Mouse (Mus musculus): ENCODE results near the gene Sav1. TPM values are rescaled to one million over a fixed set of nuclear protein-coding genes. Genes with fewer than 3 reads are reported as not detected.

Gene Sav1
- total RNA-seq, 2 experiments from 2014 or later: 18.7 to 19.3 TPM

DNA sequence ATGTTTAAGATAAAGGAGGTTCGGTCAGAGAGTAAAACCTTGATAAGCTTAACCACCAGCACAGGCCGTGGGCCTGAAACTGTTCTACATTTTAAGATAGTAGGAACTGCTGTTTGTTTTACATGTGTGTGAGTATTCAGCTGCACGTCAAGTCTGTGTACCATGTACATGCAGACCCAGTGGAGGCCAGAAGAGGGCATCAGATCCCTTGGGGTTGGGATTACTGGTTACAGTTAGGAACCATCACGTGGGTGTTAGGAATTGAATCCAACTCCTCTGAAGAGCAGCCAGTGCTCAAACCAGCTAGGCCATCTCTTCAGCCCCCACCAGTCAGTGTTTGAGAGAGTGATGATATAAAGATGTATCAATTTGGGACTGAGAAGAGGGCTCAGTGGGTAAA, 24.3 kb downstream of the Sav1 start:
- DNase-seq (ENCODE audit: low spot score in 2 of 2): peak; percentile 67 to 71

DNA sequence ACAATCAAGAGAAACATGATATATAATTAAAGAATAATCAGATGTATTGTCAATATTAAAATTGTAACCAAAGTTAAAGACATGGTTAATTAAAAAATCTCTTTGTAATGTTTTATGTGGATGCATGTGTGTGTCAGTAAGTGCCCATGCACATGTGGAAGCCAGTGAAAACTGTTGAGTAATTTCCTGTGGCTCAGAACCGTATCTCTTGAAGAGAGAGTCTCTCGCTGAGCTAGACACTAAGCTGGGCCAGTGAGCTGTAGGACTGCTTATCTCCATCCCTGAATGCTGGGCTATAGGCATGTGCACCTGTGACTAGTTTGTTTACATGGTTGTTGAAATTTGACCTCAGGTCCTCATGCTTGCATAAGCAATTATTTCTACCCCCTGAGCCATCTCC, 29.4 kb downstream of the Sav1 start:
- DNase-seq (ENCODE audit: low spot score in 2 of 2): no peak

DNA sequence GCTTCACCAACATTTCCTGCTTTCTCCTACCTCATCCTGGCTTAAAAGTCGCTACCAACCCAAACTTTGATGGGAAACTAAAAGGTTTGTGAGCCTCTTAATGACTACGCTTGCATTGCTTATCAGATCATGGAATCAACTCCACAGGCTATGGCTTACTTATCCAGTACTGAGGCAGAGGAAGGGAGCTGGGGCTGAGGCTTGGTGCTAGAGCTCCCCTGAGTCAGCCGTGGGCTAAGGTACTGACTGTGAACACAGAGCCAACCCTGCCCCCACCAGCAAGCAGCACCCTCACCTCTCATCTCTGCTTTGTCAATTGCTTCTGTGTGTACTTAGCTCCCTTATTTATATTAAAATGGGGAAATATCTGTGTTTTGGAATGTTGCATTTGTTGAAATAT, 39.3 kb downstream of the Sav1 start:
- DNase-seq (ENCODE audit: low spot score in 2 of 2): no peak

DNA sequence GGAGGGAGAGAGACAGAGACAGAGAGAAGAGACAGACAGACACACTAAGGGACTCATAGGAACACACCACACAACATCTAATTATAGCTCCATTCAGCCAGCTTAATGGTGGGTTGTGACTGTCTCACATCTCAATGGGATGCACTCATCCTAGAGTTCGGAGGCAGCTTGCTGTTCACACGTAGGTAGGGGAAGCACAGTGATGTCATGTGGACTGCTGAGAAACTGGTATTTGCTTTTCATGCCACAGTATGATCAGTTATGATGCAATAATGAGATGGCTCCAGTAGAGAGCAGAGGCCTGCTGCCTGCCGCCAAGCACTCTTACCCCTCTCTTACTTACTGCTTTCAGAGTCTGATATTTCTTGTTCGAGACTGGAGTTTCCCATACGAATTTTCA, 40.9 kb downstream of the Sav1 start:
- DNase-seq (ENCODE audit: low spot score in 2 of 2): no peak

DNA sequence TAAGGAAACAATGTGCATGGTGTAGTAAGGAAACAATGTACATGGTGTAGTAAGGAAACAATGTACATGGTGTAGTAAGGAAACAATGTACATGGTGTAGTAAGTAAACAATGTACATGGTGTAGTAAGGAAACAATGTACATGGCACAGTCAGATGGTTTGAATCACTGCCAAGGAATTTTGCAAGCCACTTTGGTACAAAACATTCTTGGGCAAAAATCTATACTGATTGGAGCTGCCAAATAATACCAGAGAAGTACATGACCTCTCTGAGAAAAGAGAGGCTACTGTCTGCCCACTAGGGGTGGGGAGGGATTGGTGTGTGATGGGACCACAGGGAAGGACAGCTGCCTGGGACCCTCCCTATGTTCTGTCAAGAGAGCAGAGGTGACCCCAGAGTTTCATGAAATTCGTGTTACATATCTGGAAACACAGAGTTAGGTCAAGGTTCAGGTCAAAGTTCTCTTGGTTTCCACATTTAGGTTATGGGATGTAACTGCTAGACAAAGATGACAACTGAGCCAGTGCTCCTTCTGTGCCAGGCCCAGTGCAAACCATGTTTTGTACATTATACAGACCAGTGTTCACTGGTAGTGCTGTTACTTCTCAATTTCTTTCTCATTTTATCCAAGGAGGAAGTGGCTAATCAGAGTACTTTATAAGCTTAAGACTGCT, 45.0 kb downstream of the Sav1 start:
- no peak for DNase-seq (ENCODE audit: low spot score in 2 of 2)

DNA sequence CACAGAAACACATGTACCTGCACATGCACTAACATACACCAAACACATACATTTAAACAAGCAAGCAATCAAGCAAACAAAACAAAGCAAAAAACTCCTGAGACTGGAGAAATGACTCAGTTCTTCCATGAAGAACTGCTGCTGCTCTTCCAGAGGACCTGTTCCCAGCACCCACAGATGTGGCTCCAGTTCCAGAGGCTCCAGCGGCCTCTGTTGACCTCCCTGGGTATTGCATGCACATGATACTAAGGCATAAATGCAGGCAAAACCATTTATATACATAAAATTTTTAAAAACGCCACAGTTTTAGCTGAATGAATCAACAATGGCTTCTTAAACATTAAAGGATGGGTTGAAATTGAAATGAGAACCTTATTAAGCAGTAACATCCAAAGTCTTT, 47.5 kb downstream of the Sav1 start:
- peak in 1 of 2 experiments; percentile 8 for DNase-seq (ENCODE audit: low spot score in 2 of 2)

DNA sequence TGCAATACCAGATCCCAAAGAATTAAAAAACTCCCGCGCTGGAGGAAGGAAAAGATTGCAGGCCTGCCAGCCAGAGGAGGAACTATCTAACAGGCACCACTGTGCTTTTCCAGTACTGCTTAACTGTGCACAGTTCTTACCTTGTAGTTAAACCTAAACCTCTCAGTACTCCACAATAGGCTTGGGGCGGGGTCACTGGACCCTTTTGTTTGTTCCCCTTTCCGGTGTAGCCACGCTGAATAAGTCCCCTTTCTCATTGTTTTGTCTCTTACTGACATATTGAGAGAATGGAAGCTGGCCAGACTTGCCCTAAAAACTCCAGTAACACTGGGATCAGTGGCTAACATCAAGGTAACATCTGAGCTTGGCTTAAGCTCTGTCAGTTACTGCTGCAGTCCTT, 49.1 kb downstream of the Sav1 start:
- no peak for DNase-seq (ENCODE audit: low spot score in 2 of 2)

DNA sequence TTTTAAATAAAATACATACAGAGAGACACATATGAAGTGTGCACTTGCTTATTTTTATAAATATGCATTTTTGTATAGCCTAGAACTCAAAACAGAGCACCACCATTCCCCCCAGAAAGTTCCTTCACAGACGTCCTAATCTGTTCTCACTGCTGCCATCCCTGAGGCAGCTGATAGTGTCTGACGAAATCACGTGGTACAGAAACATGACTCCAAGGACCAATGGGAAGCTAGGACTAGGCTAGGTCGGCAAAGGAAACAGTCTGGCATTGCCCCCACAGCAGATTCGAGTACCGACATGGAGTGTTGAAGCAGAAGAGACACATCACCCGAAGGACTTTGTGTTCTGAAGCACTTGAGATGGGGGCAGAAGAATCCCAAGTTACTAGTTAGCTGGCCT, 60.1 kb downstream of the Sav1 start:
- no peak for DNase-seq (ENCODE audit: low spot score in 2 of 2)

DNA sequence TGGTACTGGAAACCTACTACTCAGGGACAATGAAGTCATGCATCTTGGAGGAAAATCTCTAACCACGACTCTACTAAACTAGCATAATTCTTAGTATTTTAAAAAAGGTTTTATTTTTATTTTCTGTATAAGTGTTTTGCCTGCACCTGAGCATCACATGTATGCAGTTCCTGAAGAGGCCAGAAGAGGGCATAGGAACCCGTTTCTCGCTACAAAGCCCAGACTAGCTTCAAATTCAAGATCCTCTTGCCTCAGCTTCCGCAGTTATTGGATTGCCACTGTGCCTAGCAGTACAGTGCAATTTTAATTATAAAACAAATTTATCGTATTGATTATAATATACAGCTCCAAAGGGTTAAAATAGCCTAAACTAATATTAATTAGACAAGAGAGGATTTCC, 62.8 kb downstream of the Sav1 start:
- DNase-seq (ENCODE audit: low spot score in 2 of 2): peak; percentile 22 to 24

DNA sequence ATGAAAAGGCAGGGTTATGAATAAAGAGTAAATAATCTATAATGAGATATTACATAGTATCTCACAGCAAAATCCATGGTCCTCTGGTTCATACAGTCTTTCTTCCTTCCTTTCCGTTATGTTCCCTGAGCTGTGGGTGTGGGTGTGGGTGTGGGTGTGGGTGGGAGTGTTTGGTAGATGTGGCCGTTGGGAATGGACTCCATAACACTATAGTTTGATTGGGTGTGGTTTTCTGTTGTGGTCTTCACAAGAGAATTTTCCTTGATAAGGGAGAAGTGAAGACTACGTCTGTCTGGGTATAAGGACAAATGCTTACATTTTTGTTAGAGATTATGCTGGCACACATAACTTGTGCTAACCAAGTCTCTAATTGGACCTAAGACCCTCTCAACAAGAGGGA, 63.2 kb downstream of the Sav1 start:
- DNase-seq (ENCODE audit: low spot score in 2 of 2): no peak

DNA sequence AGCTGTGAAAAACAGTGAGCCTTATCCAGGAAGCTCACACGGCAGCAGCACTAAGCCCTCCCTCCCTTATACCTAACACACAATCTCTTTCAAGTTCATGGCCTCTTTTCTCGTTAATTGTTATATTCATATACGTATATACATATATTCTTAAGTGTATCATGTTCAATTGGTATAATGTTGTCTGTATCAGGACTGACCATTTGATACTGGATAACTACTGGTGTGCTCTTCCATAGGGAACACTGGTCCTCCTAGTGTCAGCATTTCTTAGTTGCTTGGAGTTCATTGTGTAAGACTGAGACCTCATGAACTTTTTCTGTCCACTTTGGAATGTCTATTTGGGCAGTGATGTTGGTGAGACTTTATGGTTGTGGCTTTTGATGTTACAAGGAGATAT, 63.7 kb downstream of the Sav1 start:
- DNase-seq (ENCODE audit: low spot score in 2 of 2): no peak

DNA sequence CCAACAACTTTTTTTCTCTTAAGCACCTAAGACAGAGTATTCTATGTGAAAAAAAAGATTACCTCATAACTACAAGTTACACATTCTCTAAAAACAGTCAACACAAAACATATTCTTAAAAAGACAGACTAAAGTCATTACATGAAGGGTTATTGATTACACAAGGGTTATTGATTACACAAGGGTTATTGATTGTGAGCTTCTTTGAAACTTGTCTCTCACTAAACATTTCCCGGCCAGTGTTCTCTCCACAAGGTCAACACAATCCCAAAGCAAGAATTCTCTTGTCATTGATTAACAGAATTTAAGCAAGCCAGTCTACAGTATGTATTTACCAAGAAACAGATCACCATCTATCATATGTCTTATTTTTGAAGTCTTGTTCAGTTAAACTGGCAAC, 64.7 kb downstream of the Sav1 start:
- DNase-seq (ENCODE audit: low spot score in 2 of 2): no peak

DNA sequence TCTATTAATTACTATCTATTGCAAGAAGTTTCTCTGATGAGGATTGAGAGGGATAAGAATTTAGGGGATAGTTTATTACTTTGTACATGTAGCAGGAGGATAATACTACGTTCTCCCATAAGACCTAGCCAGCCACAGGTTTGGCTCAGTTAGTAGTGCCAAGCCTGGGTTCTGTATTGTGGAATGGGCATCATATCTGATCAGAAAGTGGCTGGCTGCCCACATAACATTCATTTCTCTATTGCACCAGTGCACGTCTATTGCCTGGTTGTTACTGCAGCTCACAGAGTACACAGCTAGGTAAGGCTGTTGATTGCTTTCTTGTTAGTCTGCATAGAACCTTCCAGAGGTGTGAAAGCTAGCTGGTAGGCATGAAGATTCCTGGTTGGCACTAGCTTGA, 68.9 kb downstream of the Sav1 start:
- DNase-seq (ENCODE audit: low spot score in 2 of 2): no peak

Other genes with a start within 250 kb of the Sav1 start
- 10 to 100 TPM; 25.1 to 27.9 TPM for gene Cdkl1, start 195.7 kb downstream of the Sav1 start, total RNA-seq (2021)
- 100 to 1,000 TPM; 200 to 201 TPM for gene Atl1, start 94.4 kb downstream of the Sav1 start, total RNA-seq (2021)
- 10 to 100 TPM; 46.1 to 47.5 TPM for gene Map4k5, start 93.8 kb downstream of the Sav1 start, total RNA-seq (2021)
- gene Nin, start 126.7 kb upstream of the Sav1 start, total RNA-seq (2021): 10 to 100 TPM; 59.8 to 85.9 TPM
- under 1 TPM; 0.34 to 0.40 TPM for gene Abhd12b, start 167.1 kb upstream of the Sav1 start, total RNA-seq (2021)
- 1 to 10 TPM; 4.2 to 5.3 TPM for gene Pygl, start 244.5 kb upstream of the Sav1 start, total RNA-seq (2021)